In genomic region chr16:26495721-26496120, GRCm38 (mm10) we compare ENCODE assay signal across 11 mouse cellular contexts. TPM values are rescaled to one million over a fixed set of nuclear protein-coding genes. Genes with fewer than 3 reads are reported as not detected.
DNase-seq lines count a peak whose midpoint lies in the region; ATAC-seq lines count a peak whose summit lies in the region.
"Had no signal": no experiment of that assay in that cellular context is flagged by ENCODE, and none has a peak within 500 bp of the region (broad histone marks: within the 10 kb centered on the region; RNA-seq: fewer than 3 reads in every experiment).

No protein-coding gene starts in this region.

- no peaks in the 10 kb centered on the region for H3K36me3 ChIP-seq in embryonic facial prominence, embryonic 14.5 days (ENCODE audit: control insufficient read depth, insufficient read depth, low read length)
- H3K36me3 ChIP-seq in midbrain, embryonic 10.5 days, result no peaks in the 10 kb centered on the region
- H3K36me3 ChIP-seq: hindbrain, embryonic 15.5 days had no signal

- DNase-seq in adrenal gland, postnatal 14 days, result peak; percentile 21
- DNase-seq in adrenal gland, adult 8-10 months, result no peak
- peak; percentile 38 for DNase-seq in layer of hippocampus, adult 11-12 months (ENCODE audit: low spot score)
- no peak for DNase-seq in layer of hippocampus, postnatal 36 days
- DNase-seq in A20 (ENCODE audit: low read depth, low spot score), result peak; percentile 2
- peak; percentile 27 for DNase-seq in embryonic facial prominence, embryonic 14.5 days (ENCODE audit: low spot score)
- no peak for DNase-seq in thymus, postnatal 4 days
- DNase-seq in midbrain, embryonic 10.5 days (ENCODE audit: low spot score), result no peak
- DNase-seq: thymus, postnatal 25 days had no signal

- H3K9ac ChIP-seq in embryonic facial prominence, embryonic 14.5 days (ENCODE audit: low read depth, low read length), result no peak overlapping the region
- H3K9ac ChIP-seq: hindbrain, embryonic 15.5 days had no signal

- no peaks in the 10 kb centered on the region for H3K27me3 ChIP-seq in embryonic facial prominence, embryonic 14.5 days (replicated peaks; ENCODE audit: control insufficient read depth, insufficient read depth, low read length)
- H3K27me3 ChIP-seq in midbrain, embryonic 10.5 days (ENCODE audit: low read depth, poor library complexity, severe bottlenecking), result no peaks in the 10 kb centered on the region
- H3K27me3 ChIP-seq: hindbrain, embryonic 15.5 days had no signal

- 11% methylated on average over 2 of the region's 2 CpGs for WGBS in embryonic facial prominence, embryonic 14.5 days
- 13% methylated on average over 2 of the region's 2 CpGs for WGBS in midbrain, embryonic 10.5 days

- no peak for ATAC-seq in embryonic facial prominence, embryonic 14.5 days (ENCODE audit: low read depth)

- H3K4me1 ChIP-seq in embryonic facial prominence, embryonic 14.5 days (ENCODE audit: control insufficient read depth, insufficient read depth, low read length), result no peaks in the 10 kb centered on the region
- H3K4me1 ChIP-seq in midbrain, embryonic 10.5 days, result no peaks in the 10 kb centered on the region
- H3K4me1 ChIP-seq: hindbrain, embryonic 15.5 days had no signal

- no peak overlapping the region for H3K27ac ChIP-seq in embryonic facial prominence, embryonic 14.5 days (replicated peaks; ENCODE audit: low read depth, low read length)
- no peak overlapping the region for H3K27ac ChIP-seq in midbrain, embryonic 10.5 days (replicated peaks)
- H3K27ac ChIP-seq: hindbrain, embryonic 15.5 days had no signal

- H3K9me3 ChIP-seq in embryonic facial prominence, embryonic 14.5 days (ENCODE audit: control insufficient read depth, low read length), result no peaks in the 10 kb centered on the region
- H3K9me3 ChIP-seq in midbrain, embryonic 10.5 days (replicated peaks), result no peaks in the 10 kb centered on the region
- H3K9me3 ChIP-seq: hindbrain, embryonic 15.5 days had no signal

- no peak overlapping the region for H3K4me2 ChIP-seq in embryonic facial prominence, embryonic 14.5 days (ENCODE audit: low read depth, low read length)
- H3K4me2 ChIP-seq: hindbrain, embryonic 15.5 days had no signal

- H3K4me3 ChIP-seq in embryonic facial prominence, embryonic 14.5 days (ENCODE audit: low read depth, low read length), result no peak overlapping the region
- H3K4me3 ChIP-seq in midbrain, embryonic 10.5 days, result no peak overlapping the region
- H3K4me3 ChIP-seq: hindbrain, embryonic 15.5 days had no signal

RNA-seq across cellular contexts. Expression of gene Tmem207, which starts 30.8 kb away (rescaled TPM):
- total RNA-seq in adrenal gland, postnatal 14 days (2021), result not detected in 2 replicates
- total RNA-seq in adrenal gland, adult 8-10 months (2022), result not detected
- total RNA-seq in layer of hippocampus, postnatal 36 days (2021), result not detected
- not detected in 2 replicates for polyA plus RNA-seq in embryonic facial prominence, embryonic 14.5 days (2014; fragmentation: Nextera tagmentation; extraction: Ambion mirVana)
- polyA plus RNA-seq in midbrain, embryonic 10.5 days (2016; fragmentation: Nextera tagmentation; extraction: Ambion mirVana), result 0.12 TPM in 1 of 2 replicates, not detected in the other
- polyA plus RNA-seq: liver, embryonic 16.5 days had no signal

RNA-seq across cellular contexts. Expression of gene Cldn16, which starts 32.8 kb away (rescaled TPM):
- total RNA-seq in adrenal gland, postnatal 14 days (2021), result not detected in 2 replicates
- not detected for total RNA-seq in adrenal gland, adult 8-10 months (2022)
- not detected for total RNA-seq in layer of hippocampus, postnatal 36 days (2021)
- polyA plus RNA-seq in embryonic facial prominence, embryonic 14.5 days (2014; fragmentation: Nextera tagmentation; extraction: Ambion mirVana), result not detected in 2 replicates
- polyA plus RNA-seq in midbrain, embryonic 10.5 days (2016; fragmentation: Nextera tagmentation; extraction: Ambion mirVana), result not detected in 2 replicates
- polyA plus RNA-seq: hindbrain, embryonic 15.5 days; liver, embryonic 16.5 days had no signal

Comparison
In these comparisons a context has a peak if more than half of its experiments do, and no peak if none do; other contexts are left out.
1. DNase-seq: peak in adrenal gland, postnatal 14 days (single experiment), layer of hippocampus, adult 11-12 months (single experiment), A20 (single experiment) and embryonic facial prominence, embryonic 14.5 days (single experiment); none in adrenal gland, adult 8-10 months (single experiment), layer of hippocampus, postnatal 36 days (0 of 2), thymus, postnatal 4 days (single experiment) and midbrain, embryonic 10.5 days (single experiment).